Mouse (Mus musculus) spleen, adult 12 weeks (tissue): ENCODE data around the gene Ankrd24.
"Not testable (repeated sequence)": the region's sequence is repeated elsewhere in the genome, so short reads cannot be mapped to it uniquely, and the experiment has no call there.

Experiments used
- DNase-seq: peaks from one replicate; pipeline ENCODE4 v3.0.0; 2022; ENCODE audit warnings: low spot score

Gene Ankrd24

GRCm38 (mm10) chr10:81644716-81645115, 16.4 kb downstream of the Ankrd24 start:
- DNase-seq: no peak

GRCm38 (mm10) chr10:81645391-81645790, 17.1 kb downstream of the Ankrd24 start:
- DNase-seq: no peak

GRCm38 (mm10) chr10:81646015-81646555, 17.7 kb downstream of the Ankrd24 start:
- no peak for DNase-seq

- DNase-seq: peak; percentile 83
Measured at GRCm38 (mm10) chr10:81648803-81649775, 20.7 kb downstream of the Ankrd24 start, which contains the start of gene Gm10778. TSS of gene Gm10778 (plus strand) at chr10:81649059.

GRCm38 (mm10) chr10:81655178-81655577, 26.8 kb downstream of the Ankrd24 start:
- DNase-seq: no peak

GRCm38 (mm10) chr10:81656174-81656573, 27.8 kb downstream of the Ankrd24 start:
- DNase-seq: no peak

- not testable (repeated sequence) for DNase-seq
Measured at GRCm38 (mm10) chr10:81687114-81687513, 58.8 kb downstream of the Ankrd24 start.
